8 mouse cellular contexts compared by ENCODE assay signal in the genomic region with DNA sequence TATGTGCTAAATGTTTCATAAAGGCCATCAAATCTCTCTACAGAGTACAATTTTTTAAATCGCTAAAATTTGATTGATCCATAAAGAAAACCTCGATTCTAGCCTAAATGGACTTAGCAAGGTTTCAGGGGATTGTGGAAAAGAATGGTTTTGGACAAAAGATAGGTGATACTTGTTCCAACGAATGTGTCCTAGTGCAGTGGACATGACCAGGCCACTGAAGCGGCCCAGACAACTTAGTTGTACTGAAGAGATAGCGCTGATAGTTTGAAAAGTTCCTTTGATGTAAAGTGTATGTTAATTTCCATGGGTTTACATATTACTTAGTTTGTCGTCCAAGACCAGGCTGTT. TPM values are rescaled to one million over a fixed set of nuclear protein-coding genes. Genes with fewer than 3 reads are reported as not detected.
A peak's percentile ranks its signal among the peaks of the same experiment; 100 is the strongest.
DNase-seq lines count a peak whose midpoint lies in the region; ATAC-seq and TF ChIP-seq lines count a peak whose summit lies in the region.

No protein-coding gene starts in this region.

- peak overlapping the region; percentile 83 for H3K9ac ChIP-seq in lung, embryonic 16.5 days (ENCODE audit: low read length)
- peak overlapping the region; percentile 71 for H3K9ac ChIP-seq in limb, embryonic 11.5 days (ENCODE audit: low read length)

- 6% methylated on average over 6 of the region's 6 CpGs for WGBS in lung, embryonic 16.5 days
- WGBS in limb, embryonic 11.5 days = 12% methylated on average over 6 of the region's 6 CpGs
- WGBS in small intestine, adult 2 months = 3% methylated on average over 6 of the region's 6 CpGs

- no peak for ATAC-seq in lung, embryonic 16.5 days (ENCODE audit: low read depth)
- ATAC-seq in limb, embryonic 11.5 days (ENCODE audit: insufficient number of reproducible peaks, low FRiP score, low TSS enrichment, low read depth) = no peak
- ATAC-seq in megakaryocyte progenitor cell, adult 5-6 weeks (replicated peaks; ENCODE audit: poor library complexity) = no peak

- H3K4me1 ChIP-seq in lung, embryonic 16.5 days (replicated peaks; ENCODE audit: control insufficient read depth, insufficient read depth, low read length) = peaks cover 8% of the 10 kb centered on the region; the same call in 1 of the 2 replicates
- H3K4me1 ChIP-seq in embryonic fibroblast, embryonic 13.5 days (ENCODE audit: control insufficient read depth, insufficient read depth, low read length) = peaks cover 3% of the 10 kb centered on the region; the same call in 1 of the 2 replicates
- H3K4me1 ChIP-seq in limb, embryonic 11.5 days (ENCODE audit: control insufficient read depth, insufficient read depth, low read length) = no peaks in the 10 kb centered on the region; the same call in 1 of the 2 replicates
- peaks cover 3% of the 10 kb centered on the region for H3K4me1 ChIP-seq in small intestine, adult 2 months (ENCODE audit: control insufficient read depth, insufficient read depth, insufficient read length, low read length)

- no peaks in the 10 kb centered on the region for H3K9me3 ChIP-seq in lung, embryonic 16.5 days (ENCODE audit: control insufficient read depth, low read length)
- no peaks in the 10 kb centered on the region for H3K9me3 ChIP-seq in limb, embryonic 11.5 days (ENCODE audit: control insufficient read depth, low read length)

- H3K27me3 ChIP-seq in lung, embryonic 16.5 days (ENCODE audit: control insufficient read depth, insufficient read depth, low read depth, low read length) = no peaks in the 10 kb centered on the region
- no peaks in the 10 kb centered on the region for H3K27me3 ChIP-seq in limb, embryonic 11.5 days (ENCODE audit: control insufficient read depth, insufficient read depth, low read length)
- no peaks in the 10 kb centered on the region for H3K27me3 ChIP-seq in small intestine, adult 2 months (ENCODE audit: control insufficient read depth, insufficient read depth, low read length)

- TF ChIP-seq CTCF in embryonic fibroblast, embryonic 13.5 days (IDR thresholded peaks at IDR 0.05; ENCODE audit: borderline replicate concordance, insufficient read depth, low read length) = no peak
- TF ChIP-seq CTCF in small intestine, adult 2 months (IDR thresholded peaks at IDR 0.05; ENCODE audit: extremely low read depth, insufficient read length, insufficient replicate concordance, low read depth, low read length) = no peak

- no peak for TF ChIP-seq POLR2A in embryonic fibroblast, embryonic 13.5 days (IDR thresholded peaks at IDR 0.05; ENCODE audit: low read depth, low read length)
- no peak for TF ChIP-seq POLR2A in small intestine, adult 2 months (IDR thresholded peaks at IDR 0.05; ENCODE audit: low read depth, low read length)

- H3K4me3 ChIP-seq in lung, embryonic 16.5 days (ENCODE audit: low read length) = peak overlapping the region; percentile 85
- peak overlapping the region; percentile 94 for H3K4me3 ChIP-seq in embryonic fibroblast, embryonic 13.5 days (ENCODE audit: insufficient read depth, low read length)
- H3K4me3 ChIP-seq in limb, embryonic 11.5 days (ENCODE audit: low read depth, low read length) = peak overlapping the region; percentile 97
- peak overlapping the region; percentile 72 for H3K4me3 ChIP-seq in small intestine, adult 2 months (ENCODE audit: low read depth, low read length)

- peak overlapping the region; percentile 79 for H3K4me2 ChIP-seq in lung, embryonic 16.5 days (ENCODE audit: low read depth, low read length)
- peak overlapping the region; percentile 53 for H3K4me2 ChIP-seq in limb, embryonic 11.5 days (ENCODE audit: low read depth, severe bottlenecking)

- no peak for DNase-seq in lung, postnatal 10 days
- no peak for DNase-seq in limb, embryonic 11.5 days (ENCODE audit: low spot score)
- no peak for DNase-seq in retina, embryonic 14.5 days (ENCODE audit: low spot score)
- DNase-seq in layer of hippocampus, adult 11-12 months (ENCODE audit: low spot score) = no peak

- H3K27ac ChIP-seq in lung, embryonic 16.5 days (ENCODE audit: low read length) = peak overlapping the region; percentile 87
- peak overlapping the region; percentile 79 for H3K27ac ChIP-seq in embryonic fibroblast, embryonic 13.5 days (ENCODE audit: insufficient read depth, low read length)
- no peak overlapping the region for H3K27ac ChIP-seq in limb, embryonic 11.5 days (replicated peaks; ENCODE audit: low read depth, low read length)
- peak overlapping the region; percentile 67; the same call in 1 of the 2 replicates for H3K27ac ChIP-seq in small intestine, adult 2 months (ENCODE audit: insufficient read depth, low read depth, low read length)

- H3K36me3 ChIP-seq in lung, embryonic 16.5 days (ENCODE audit: control insufficient read depth, insufficient read depth, low read length) = no peaks in the 10 kb centered on the region
- H3K36me3 ChIP-seq in limb, embryonic 11.5 days (ENCODE audit: control insufficient read depth, insufficient read depth, low read length) = no peaks in the 10 kb centered on the region
- H3K36me3 ChIP-seq in small intestine, adult 2 months (ENCODE audit: control insufficient read depth, insufficient read depth, low read length) = peaks cover 1% of the 10 kb centered on the region; the same call in 1 of the 2 replicates

RNA-seq across cellular contexts. Expression of a gene that starts 0.7 kb away (rescaled TPM):
- polyA plus RNA-seq in lung, embryonic 16.5 days (2015; fragmentation: Nextera tagmentation; extraction: Ambion mirVana) = 16.2 and 17.3 TPM in 2 replicates
- 49.3 and 53.2 TPM in 2 replicates for polyA plus RNA-seq in embryonic fibroblast, embryonic 13.5 days (2011; ENCODE audit: insufficient read length, low read depth, missing spikeins)
- polyA plus RNA-seq in limb, embryonic 11.5 days (2014; fragmentation: Nextera tagmentation; extraction: Ambion mirVana) = 12.5 and 13.7 TPM in 2 replicates
- polyA plus RNA-seq in small intestine, adult 2 months (2012; rRNA removed) = 1.7 and 4.8 TPM in 2 replicates
- 28.5 and 32.8 TPM in 2 replicates for total RNA-seq in megakaryocyte progenitor cell, adult 5-6 weeks (2015)
- 32.9 and 73.1 TPM in 2 replicates for total RNA-seq in megakaryocyte progenitor cell, adult 5-6 weeks (2017)

RNA-seq across cellular contexts. Expression of a gene that starts 0.9 kb away (rescaled TPM):
- 21.2 and 23.9 TPM in 2 replicates for polyA plus RNA-seq in lung, embryonic 16.5 days (2015; fragmentation: Nextera tagmentation; extraction: Ambion mirVana)
- 40.4 and 45.4 TPM in 2 replicates for polyA plus RNA-seq in embryonic fibroblast, embryonic 13.5 days (2011; ENCODE audit: insufficient read length, low read depth, missing spikeins)
- polyA plus RNA-seq in limb, embryonic 11.5 days (2014; fragmentation: Nextera tagmentation; extraction: Ambion mirVana) = 19.2 and 22.2 TPM in 2 replicates
- 14.3 and 32.9 TPM in 2 replicates for polyA plus RNA-seq in small intestine, adult 2 months (2012; rRNA removed)
- total RNA-seq in megakaryocyte progenitor cell, adult 5-6 weeks (2015) = 55.3 and 63.4 TPM in 2 replicates
- total RNA-seq in megakaryocyte progenitor cell, adult 5-6 weeks (2017) = 38.2 and 44.2 TPM in 2 replicates
